Mouse (Mus musculus): ENCODE data around the gene Sun1. TPM values are rescaled to one million over a fixed set of nuclear protein-coding genes. Genes with fewer than 3 reads are reported as not detected.

Sun1 gene
- polyA plus RNA-seq, 1 experiment from 2014 or later: 8.6 TPM

GRCm38 (mm10) chr5:139288591-139288990, 88.2 kb downstream of the Sun1 start:
- H3K9ac ChIP-seq (replicated peaks): no peak overlapping the region
- 70% methylated on average over 4 of the region's 4 CpGs for WGBS (ENCODE audit: insufficient replicate concordance)
- ATAC-seq (no peak), DNase-seq (no peak)
- no peaks in the 10 kb centered on the region for H3K9me3 ChIP-seq (ENCODE audit: low read length)
- H3K36me3 ChIP-seq (replicated peaks; ENCODE audit: insufficient read depth, low read length): no peaks in the 10 kb centered on the region
- no peaks in the 10 kb centered on the region for H3K27me3 ChIP-seq (ENCODE audit: insufficient read depth, low read length)
- H3K4me2 ChIP-seq (ENCODE audit: low read depth, low read length): no peak overlapping the region
- no peak overlapping the region for H3K4me3 ChIP-seq (ENCODE audit: low read depth, low read length)
- TF ChIP-seq CTCF (IDR thresholded peaks at IDR 0.05; ENCODE audit: low read depth) (no peak), EP300 (IDR thresholded peaks at IDR 0.05; ENCODE audit: low read depth) (no peak)
- H3K27ac ChIP-seq (ENCODE audit: low read depth): peak overlapping the region; percentile 85
- H3K4me1 ChIP-seq (ENCODE audit: insufficient read depth): peaks cover 33% of the 10 kb centered on the region

- H3K4me3 ChIP-seq (ENCODE audit: low read depth, low read length): no peak overlapping the region
- TF ChIP-seq EP300 (IDR thresholded peaks at IDR 0.05; ENCODE audit: low read depth) (no peak), CTCF (IDR thresholded peaks at IDR 0.05; ENCODE audit: low read depth) (no peak)
- H3K4me1 ChIP-seq (ENCODE audit: insufficient read depth): peaks cover 20% of the 10 kb centered on the region
- DNase-seq (no peak), ATAC-seq (no peak)
- no peak overlapping the region for H3K4me2 ChIP-seq (ENCODE audit: low read depth, low read length)
- H3K27me3 ChIP-seq (ENCODE audit: insufficient read depth, low read length): no peaks in the 10 kb centered on the region
- 72% methylated on average over 12 of the region's 12 CpGs for WGBS (ENCODE audit: insufficient replicate concordance)
- no peaks in the 10 kb centered on the region for H3K9me3 ChIP-seq (ENCODE audit: low read length)
- H3K9ac ChIP-seq (replicated peaks): no peak overlapping the region
- H3K36me3 ChIP-seq (replicated peaks; ENCODE audit: insufficient read depth, low read length): no peaks in the 10 kb centered on the region
- no peak overlapping the region for H3K27ac ChIP-seq (ENCODE audit: low read depth)
These were observed 90.2 kb downstream of the Sun1 start for GRCm38 (mm10) chr5:139290467-139291259.

- no peak for ATAC-seq
- H3K4me3 ChIP-seq (ENCODE audit: low read depth, low read length): no peak overlapping the region
- no peaks in the 10 kb centered on the region for H3K36me3 ChIP-seq (replicated peaks; ENCODE audit: insufficient read depth, low read length)
- no peak for DNase-seq
- WGBS (ENCODE audit: insufficient replicate concordance): 70% methylated on average over 6 of the region's 6 CpGs
- H3K27me3 ChIP-seq (ENCODE audit: insufficient read depth, low read length): no peaks in the 10 kb centered on the region
- no peak overlapping the region for H3K4me2 ChIP-seq (ENCODE audit: low read depth, low read length)
- no peak overlapping the region for H3K27ac ChIP-seq (ENCODE audit: low read depth)
- H3K4me1 ChIP-seq (ENCODE audit: insufficient read depth): peaks cover 7% of the 10 kb centered on the region
- no peak overlapping the region; the same call in 1 of the 2 replicates for H3K9ac ChIP-seq (replicated peaks)
- H3K9me3 ChIP-seq (ENCODE audit: low read length): no peaks in the 10 kb centered on the region
- TF ChIP-seq EP300 (IDR thresholded peaks at IDR 0.05; ENCODE audit: low read depth) (no peak), CTCF (IDR thresholded peaks at IDR 0.05; ENCODE audit: low read depth) (no peak)
These were observed 91.5 kb downstream of the Sun1 start for GRCm38 (mm10) chr5:139291811-139292560.

GRCm38 (mm10) chr5:139294089-139294488, 93.7 kb downstream of the Sun1 start:
- no peak for TF ChIP-seq CTCF (IDR thresholded peaks at IDR 0.05; ENCODE audit: low read depth)
- no peak for TF ChIP-seq EP300 (IDR thresholded peaks at IDR 0.05; ENCODE audit: low read depth)
- 68% methylated on average over 2 of the region's 2 CpGs for WGBS (ENCODE audit: insufficient replicate concordance)
- H3K4me3 ChIP-seq (ENCODE audit: low read depth, low read length): no peak overlapping the region
- no peak for DNase-seq
- no peak overlapping the region for H3K9ac ChIP-seq (replicated peaks)
- no peaks in the 10 kb centered on the region for H3K36me3 ChIP-seq (replicated peaks; ENCODE audit: insufficient read depth, low read length)
- no peak overlapping the region for H3K4me2 ChIP-seq (ENCODE audit: low read depth, low read length)
- no peaks in the 10 kb centered on the region for H3K9me3 ChIP-seq (ENCODE audit: low read length)
- no peaks in the 10 kb centered on the region for H3K27me3 ChIP-seq (ENCODE audit: insufficient read depth, low read length)
- no peak for ATAC-seq
- H3K4me1 ChIP-seq (ENCODE audit: insufficient read depth): peaks cover 2% of the 10 kb centered on the region; the same call in 1 of the 2 replicates
- no peak overlapping the region for H3K27ac ChIP-seq (ENCODE audit: low read depth)

- H3K9ac ChIP-seq (replicated peaks): no peak overlapping the region
- H3K36me3 ChIP-seq (replicated peaks; ENCODE audit: insufficient read depth, low read length): no peaks in the 10 kb centered on the region
- no peak overlapping the region for H3K27ac ChIP-seq (ENCODE audit: low read depth)
- 84% methylated on average over 10 of the region's 10 CpGs for WGBS (ENCODE audit: insufficient replicate concordance)
- no peaks in the 10 kb centered on the region for H3K27me3 ChIP-seq (ENCODE audit: insufficient read depth, low read length)
- no peak for ATAC-seq
- H3K4me1 ChIP-seq (ENCODE audit: insufficient read depth): peaks cover 14% of the 10 kb centered on the region
- no peak overlapping the region for H3K4me2 ChIP-seq (ENCODE audit: low read depth, low read length)
- no peak for DNase-seq
- H3K4me3 ChIP-seq (ENCODE audit: low read depth, low read length): no peak overlapping the region
- TF ChIP-seq EP300 (IDR thresholded peaks at IDR 0.05; ENCODE audit: low read depth) (no peak), CTCF (IDR thresholded peaks at IDR 0.05; ENCODE audit: low read depth) (no peak)
- H3K9me3 ChIP-seq (ENCODE audit: low read length): no peaks in the 10 kb centered on the region
These were observed 96.7 kb downstream of the Sun1 start for GRCm38 (mm10) chr5:139297092-139297491.

GRCm38 (mm10) chr5:139297745-139298144, 97.3 kb downstream of the Sun1 start:
- no peaks in the 10 kb centered on the region for H3K27me3 ChIP-seq (ENCODE audit: insufficient read depth, low read length)
- no peaks in the 10 kb centered on the region for H3K9me3 ChIP-seq (ENCODE audit: low read length)
- H3K4me2 ChIP-seq (ENCODE audit: low read depth, low read length): no peak overlapping the region
- WGBS (ENCODE audit: insufficient replicate concordance): 69% methylated on average over 5 of the region's 5 CpGs
- no peak overlapping the region for H3K27ac ChIP-seq (ENCODE audit: low read depth)
- no peak for ATAC-seq
- no peak for DNase-seq
- no peak overlapping the region for H3K9ac ChIP-seq (replicated peaks)
- TF ChIP-seq EP300 (IDR thresholded peaks at IDR 0.05; ENCODE audit: low read depth) (no peak), CTCF (IDR thresholded peaks at IDR 0.05; ENCODE audit: low read depth) (no peak)
- H3K4me3 ChIP-seq (ENCODE audit: low read depth, low read length): no peak overlapping the region
- no peaks in the 10 kb centered on the region for H3K36me3 ChIP-seq (replicated peaks; ENCODE audit: insufficient read depth, low read length)
- H3K4me1 ChIP-seq (ENCODE audit: insufficient read depth): peaks cover 16% of the 10 kb centered on the region

Other genes with a start within 250 kb of the Sun1 start
- gene Pdgfa, start 203.3 kb upstream of the Sun1 start, polyA plus RNA-seq (2015; fragmentation: Nextera tagmentation; extraction: Ambion mirVana): 2.5 and 2.9 TPM in 2 replicates
- gene Prkar1b, start 50.6 kb upstream of the Sun1 start, polyA plus RNA-seq (2015; fragmentation: Nextera tagmentation; extraction: Ambion mirVana): 0.43 and 0.62 TPM in 2 replicates
- 1.3 and 1.4 TPM in 2 replicates for gene Dnaaf5, start 50.4 kb upstream of the Sun1 start, polyA plus RNA-seq (2015; fragmentation: Nextera tagmentation; extraction: Ambion mirVana)
- gene Get4, start 51.7 kb downstream of the Sun1 start, polyA plus RNA-seq (2015; fragmentation: Nextera tagmentation; extraction: Ambion mirVana): 92.7 and 97.5 TPM in 2 replicates
- gene Adap1, start 125.0 kb downstream of the Sun1 start, polyA plus RNA-seq (2015; fragmentation: Nextera tagmentation; extraction: Ambion mirVana): 3.7 and 4.3 TPM in 2 replicates
- 34.4 and 37.1 TPM in 2 replicates for gene Cox19, start 150.8 kb downstream of the Sun1 start, polyA plus RNA-seq (2015; fragmentation: Nextera tagmentation; extraction: Ambion mirVana)
- not detected in 2 replicates for gene Cyp2w1, start 152.0 kb downstream of the Sun1 start, polyA plus RNA-seq (2015; fragmentation: Nextera tagmentation; extraction: Ambion mirVana)
- 14.5 and 14.7 TPM in 2 replicates for gene Gpr146, start 177.1 kb downstream of the Sun1 start, polyA plus RNA-seq (2015; fragmentation: Nextera tagmentation; extraction: Ambion mirVana)
- 1.9 and 2.0 TPM in 2 replicates for gene C130050O18Rik, start 204.6 kb downstream of the Sun1 start, polyA plus RNA-seq (2015; fragmentation: Nextera tagmentation; extraction: Ambion mirVana)
- 0.09 and 0.11 TPM in 2 replicates for gene Gper1, start 222.5 kb downstream of the Sun1 start, polyA plus RNA-seq (2015; fragmentation: Nextera tagmentation; extraction: Ambion mirVana)